8 mouse cellular contexts compared by ENCODE assay signal in genomic region chr9:50659392-50660217, GRCm38 (mm10). TPM values are rescaled to one million over a fixed set of nuclear protein-coding genes. Genes with fewer than 3 reads are reported as not detected.
DNase-seq lines count a peak whose midpoint lies in the region; ATAC-seq lines count a peak whose summit lies in the region.

Dlat (minus strand) TSS chr9:50659780.

- DNase-seq in adipocyte (ENCODE audit: low spot score) = peak; percentile 77
- DNase-seq in embryo, embryonic 10 days (ENCODE audit: low spot score) = peak; percentile 94
- peak; percentile 90 for DNase-seq in gastrocnemius, postnatal 14 days
- peak; percentile 83 to 92 for DNase-seq in left cerebral cortex, postnatal 10 days (ENCODE audit: extremely low spot score in 1 of 2, low spot score in 2 of 2)
- DNase-seq in right cerebral cortex, postnatal 25 days = peak; percentile 92
- DNase-seq in urinary bladder, postnatal 4 days (ENCODE audit: low spot score in 2 of 2) = peak; percentile 81 to 82

- ATAC-seq in inflammation-experienced regulatory T-cells, adult 6 months = peak; percentile 83
- ATAC-seq in megakaryocyte-erythroid progenitor cell, adult 5-6 weeks (replicated peaks; ENCODE audit: low FRiP score, low TSS enrichment, poor library complexity, severe bottlenecking) = peak; percentile 89

- intact Hi-C loops in gastrocnemius, postnatal 14 days (cut with DNase I; ENCODE audit: low total_unique reads) = loop anchor here (5.0 kb wide), 1 partner anchor 37 kb away; no protein-coding TSS in a partner anchor
- intact Hi-C loops in left cerebral cortex, postnatal 10 days (cut with DNase I) = loop anchor here (5.0 kb wide), 1 partner anchor 33 kb away; no protein-coding TSS in a partner anchor

RNA-seq across cellular contexts. Expression of gene Dlat, which starts in this region (rescaled TPM):
- total RNA-seq in gastrocnemius, postnatal 14 days (2021) = 100 to 1,000 TPM; 235 to 280 TPM
- polyA plus RNA-seq in inflammation-experienced regulatory T-cells, adult 6 months (2017; shearing (Covaris generic)) = 10 to 100 TPM; 11.5 to 20.4 (median 18.7) TPM
- total RNA-seq in left cerebral cortex, postnatal 10 days (2021) = 100 to 1,000 TPM; 121 to 129 TPM
- 41.0 and 51.5 TPM in 2 replicates for total RNA-seq in megakaryocyte-erythroid progenitor cell, adult 5-6 weeks (2014; fragmentation: Nextera tagmentation)
- 52.4 and 68.9 TPM in 2 replicates for total RNA-seq in megakaryocyte-erythroid progenitor cell, adult 5-6 weeks (2017)

Comparison
In these comparisons a context has a peak if more than half of its experiments do, and no peak if none do; other contexts are left out.
1. Peak in every context shown above with its lines: DNase-seq and ATAC-seq.